Mouse (Mus musculus) CH12.LX (cell line): ENCODE results near the gene Coq2. TPM values are rescaled to one million over a fixed set of nuclear protein-coding genes. Genes with fewer than 3 reads are reported as not detected.

Experiments used
- DNase-seq: peaks from one replicate; pipeline ENCODE4 v3.0.0-alpha.2; 2013; ENCODE audit errors: extremely low read depth
- H3K27ac ChIP-seq: 2 replicates; pipeline ENCODE4 v1.5.1; 2012; ENCODE audit warnings: low read depth, mild to moderate bottlenecking, control low read depth, moderate library complexity; ENCODE audit not compliant: insufficient read depth
- H3K27me3 ChIP-seq: replicated peaks from 2 replicates; pipeline ENCODE3; 2012; ENCODE audit warnings: inconsistent platforms
- H3K36me3 ChIP-seq, 2 experiments: replicated peaks in 1 of 2; 2 replicates each; pipeline versions ENCODE3 to v1.6.1; 2012; ENCODE audit warnings: inconsistent platforms in 1 of 2, low read length in 1 of 2, mild to moderate bottlenecking in 1 of 2, mixed read lengths in 1 of 2, moderate library complexity in 1 of 2; ENCODE audit not compliant: control insufficient read depth in 1 of 2, insufficient read depth in 1 of 2
- H3K4me1 ChIP-seq, 2 experiments: 2 replicates each; pipeline ENCODE4 v1.6.1; 2012; ENCODE audit warnings: inconsistent platforms in 1 of 2, moderate library complexity in 1 of 2; ENCODE audit not compliant: insufficient read depth in 2 of 2, control insufficient read depth in 1 of 2
- H3K4me2 ChIP-seq: 2 replicates; pipeline ENCODE4 v1.6.1; 2012; ENCODE audit warnings: low read depth, mild to moderate bottlenecking, control low read depth; ENCODE audit not compliant: poor library complexity, insufficient read depth, severe bottlenecking
- H3K4me3 ChIP-seq, 3 experiments: fragments of 150-350 bp in 1 of 3; sonication (generic) in 1 of 3; replicated peaks in 1 of 3; 2 replicates each; pipeline versions ENCODE3 to v1.5.1; 2011 to 2012; ENCODE audit warnings: low read depth in 2 of 3, low read length in 2 of 3, mild to moderate bottlenecking in 2 of 3, moderate library complexity in 2 of 3, control low read depth in 1 of 3, improper control_type of control experiment in 1 of 3, inconsistent platforms in 1 of 3, mixed read lengths in 1 of 3; ENCODE audit not compliant: poor library complexity in 1 of 3
- H3K79me2 ChIP-seq: replicated peaks from 2 replicates; pipeline ENCODE4 v1.6.1; 2012; ENCODE audit warnings: mild to moderate bottlenecking, moderate library complexity; ENCODE audit not compliant: control insufficient read depth, poor library complexity, insufficient read depth, severe bottlenecking; ENCODE audit errors: extremely low read depth
- H3K9ac ChIP-seq: 2 replicates; pipeline ENCODE4 v1.6.1; 2012; ENCODE audit warnings: low read depth, mild to moderate bottlenecking, control low read depth, moderate library complexity; ENCODE audit not compliant: insufficient read depth
- H3K9me3 ChIP-seq: replicated peaks from 2 replicates; pipeline ENCODE3; 2012; ENCODE audit warnings: low read length, inconsistent platforms, mixed read lengths
- BHLHE40 ChIP-seq: IDR thresholded peaks from 2 replicates; pipeline ENCODE4 v1.6.1; 2011; ENCODE audit warnings: mild to moderate bottlenecking, low read depth, low read length, improper control_type of control experiment
- CHD2 ChIP-seq: IDR thresholded peaks from 2 replicates; pipeline ENCODE4 v1.6.1; 2011; ENCODE audit warnings: low read length, improper control_type of control experiment
- CTCF ChIP-seq, 2 experiments: IDR thresholded peaks in 1 of 2; conservative IDR thresholded peaks in 1 of 2; 2 replicates each; pipeline ENCODE4 v1.5.1; 2011 to 2012; ENCODE audit warnings: low read depth in 2 of 2, low read length in 2 of 2, improper control_type of control experiment in 1 of 2, inconsistent platforms in 1 of 2, mild to moderate bottlenecking in 1 of 2, moderate library complexity in 1 of 2
- E2F4 ChIP-seq: IDR thresholded peaks from 2 replicates; pipeline ENCODE4 v1.6.1; 2011; ENCODE audit warnings: low read depth, low read length, improper control_type of control experiment; ENCODE audit not compliant: insufficient replicate concordance
- ETS1 ChIP-seq: conservative IDR thresholded peaks from 2 replicates; pipeline ENCODE4 v1.6.1; 2012; ENCODE audit warnings: low read depth, mild to moderate bottlenecking, inconsistent platforms, low read length, improper control_type of control experiment, moderate library complexity
- GABPA ChIP-seq: IDR thresholded peaks from 2 replicates; pipeline ENCODE4 v1.6.1; 2012; ENCODE audit warnings: low read depth, low read length, improper control_type of control experiment, inconsistent platforms; ENCODE audit not compliant: insufficient replicate concordance
- HCFC1 ChIP-seq: IDR thresholded peaks from 2 replicates; pipeline ENCODE4 v1.6.1; 2012; ENCODE audit warnings: low read depth, mild to moderate bottlenecking, inconsistent platforms, low read length, improper control_type of control experiment
- IRF4 ChIP-seq: IDR thresholded peaks from 2 replicates; pipeline ENCODE4 v1.6.1; 2014; ENCODE audit warnings: low read depth, mild to moderate bottlenecking, inconsistent platforms, low read length, improper control_type of control experiment
- JUN ChIP-seq: IDR thresholded peaks from 2 replicates; pipeline ENCODE4 v1.6.1; 2011; ENCODE audit warnings: low read depth, mild to moderate bottlenecking, low read length, improper control_type of control experiment, moderate library complexity; ENCODE audit not compliant: insufficient read depth
- JUND ChIP-seq: conservative IDR thresholded peaks from 2 replicates; pipeline ENCODE4 v1.6.1; 2011; ENCODE audit warnings: low read depth, low read length, improper control_type of control experiment
- MAZ ChIP-seq: IDR thresholded peaks from 2 replicates; pipeline ENCODE4 v1.6.1; 2012; ENCODE audit warnings: low read depth, mild to moderate bottlenecking, inconsistent platforms, low read length, improper control_type of control experiment, moderate library complexity
- MEF2A ChIP-seq: IDR thresholded peaks from 2 replicates; pipeline ENCODE4 v1.6.1; 2014; ENCODE audit warnings: low read depth, mild to moderate bottlenecking, inconsistent platforms, low read length, improper control_type of control experiment, borderline replicate concordance
- MXI1 ChIP-seq: IDR thresholded peaks from 2 replicates; pipeline ENCODE4 v1.6.1; 2011; ENCODE audit warnings: mild to moderate bottlenecking, low read depth, low read length, improper control_type of control experiment
- MYC ChIP-seq: IDR thresholded peaks from 2 replicates; pipeline ENCODE4 v1.6.1; 2011; ENCODE audit warnings: low read depth, mild to moderate bottlenecking, improper control_type of control experiment, low read length
- NELFE ChIP-seq: IDR thresholded peaks from 2 replicates; pipeline ENCODE4 v1.6.1; 2011; ENCODE audit warnings: low read depth, low read length, improper control_type of control experiment
- RAD21 ChIP-seq: IDR thresholded peaks from 2 replicates; pipeline ENCODE4 v1.6.1; 2011; ENCODE audit warnings: low read depth, mild to moderate bottlenecking, low read length, improper control_type of control experiment, moderate library complexity
- RCOR1 ChIP-seq: conservative IDR thresholded peaks from 2 replicates; pipeline ENCODE4 v1.6.1; 2012; ENCODE audit warnings: low read depth, mild to moderate bottlenecking, inconsistent platforms, low read length, improper control_type of control experiment
- SMC3 ChIP-seq: IDR thresholded peaks from 2 replicates; pipeline ENCODE4 v1.6.1; 2011; ENCODE audit warnings: low read depth, low read length, improper control_type of control experiment
- TBP ChIP-seq: conservative IDR thresholded peaks from 2 replicates; pipeline ENCODE4 v1.6.1; 2011; ENCODE audit warnings: low read depth, low read length, improper control_type of control experiment
- UBTF ChIP-seq: IDR thresholded peaks from 2 replicates; pipeline ENCODE4 v1.6.1; 2012; ENCODE audit warnings: low read depth, mild to moderate bottlenecking, inconsistent platforms, low read length, improper control_type of control experiment, moderate library complexity
- USF1 ChIP-seq: IDR thresholded peaks from 2 replicates; pipeline ENCODE4 v1.6.1; 2014; ENCODE audit warnings: low read depth, mild to moderate bottlenecking, inconsistent platforms, low read length, improper control_type of control experiment
- USF2 ChIP-seq: conservative IDR thresholded peaks from 2 replicates; pipeline ENCODE4 v1.6.1; 2011; ENCODE audit warnings: low read depth, low read length, improper control_type of control experiment
- ZC3H11A ChIP-seq: IDR thresholded peaks from 2 replicates; pipeline ENCODE4 v1.6.1; 2012; ENCODE audit warnings: low read depth, mild to moderate bottlenecking, inconsistent platforms, low read length, improper control_type of control experiment
- ZMIZ1 ChIP-seq: IDR thresholded peaks from 2 replicates; pipeline ENCODE4 v1.6.1; 2012; ENCODE audit warnings: low read depth, mild to moderate bottlenecking, inconsistent platforms, low read length, improper control_type of control experiment
- dilution Hi-C: fragments of 300-500 bp; cut with MboI; formaldehyde crosslinking; loops from 2 replicates; pipeline ENCODE4 v1.14.3; 2020; ENCODE audit warnings: low sequenced_read_pairs; ENCODE audit not compliant: extremely low pct_unique_long_range_greater_than_20kb, extremely low pct_ligation_motif_present
- in situ Hi-C: fragments of 300-500 bp; cut with MboI; formaldehyde crosslinking; loops from 3 replicates; pipeline ENCODE4 v1.14.3; 2019; ENCODE audit warnings: low sequenced_read_pairs, low pct_ligation_motif_present, low pct_unique_long_range_greater_than_20kb, mixed read lengths
- polyA plus RNA-seq: library from polyadenylated mRNA; unstranded; fragments of >175 nt; gene quantifications from 2 replicates; pipeline ENCODE4 v1.2.1, GENCODE M21; 2012; ENCODE audit warnings: low read depth; ENCODE audit not compliant: insufficient read length
- total RNA-seq, 2 experiments: library from RNA; depleted of rRNA; stranded (reverse); fragments of 300-350 nt in 1 of 2; fragments of >200 nt in 1 of 2; gene quantifications; 2 replicates each; pipeline ENCODE4 v1.2.3; 2012 to 2014

Gene Coq2
- total and polyA plus RNA-seq, 3 experiments: 49.1 to 56.5 (median 50.1) TPM

DNA sequence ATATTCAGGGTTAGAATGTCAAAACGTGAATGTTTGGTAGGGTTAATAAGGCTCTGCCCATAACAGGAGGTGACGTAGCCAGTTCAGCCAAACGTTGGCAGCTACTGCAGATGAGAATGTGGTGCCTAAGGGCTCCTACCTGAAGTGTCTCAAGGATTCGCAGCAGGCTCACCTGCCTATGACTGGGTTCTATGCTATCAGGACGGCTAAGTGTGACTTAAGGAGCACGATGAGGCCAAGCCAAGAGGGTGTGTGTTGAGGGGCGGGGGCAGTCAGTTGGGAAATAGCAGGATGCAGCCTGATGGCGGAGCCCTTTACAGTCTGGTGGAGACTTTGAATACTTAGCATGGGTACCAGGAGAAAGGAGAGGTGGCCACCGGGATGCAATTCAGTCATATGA, 22.6 kb downstream of the Coq2 start:
- peaks cover 10 to 47% of the 10 kb centered on the region in 2 experiments for H3K4me1 ChIP-seq
- dilution Hi-C loops: no loop called here
- no peak overlapping the region for H3K4me2 ChIP-seq
- no peaks in the 10 kb centered on the region for H3K27me3 ChIP-seq
- H3K79me2 ChIP-seq: no peaks in the 10 kb centered on the region
- no peak overlapping the region for H3K4me3 ChIP-seq
- TF ChIP-seq MEF2A: no peak
- no peak for TF ChIP-seq ZC3H11A
- TF ChIP-seq BHLHE40: no peak
- no peak for TF ChIP-seq JUN
- TF ChIP-seq USF1: no peak
- TF ChIP-seq RCOR1: no peak
- TF ChIP-seq CHD2: no peak
- TF ChIP-seq JUND: no peak
- TF ChIP-seq MXI1: no peak
- no peak for TF ChIP-seq SMC3
- no peak for TF ChIP-seq CTCF (conservative IDR thresholded peaks at IDR 0.05 in 1 of 2, IDR thresholded peaks at IDR 0.05 in 1 of 2; ENCODE audit: low read depth in 2 of 2, low read length in 2 of 2)
- TF ChIP-seq GABPA: no peak
- no peak for TF ChIP-seq RAD21
- TF ChIP-seq TBP: no peak
- no peak for TF ChIP-seq MYC
- TF ChIP-seq E2F4: no peak
- no peak for TF ChIP-seq NELFE
- H3K9ac ChIP-seq: no peak overlapping the region
- no peak overlapping the region for H3K27ac ChIP-seq
- H3K9me3 ChIP-seq: no peaks in the 10 kb centered on the region
- peaks cover 18 to 39% of the 10 kb centered on the region in 2 experiments for H3K36me3 ChIP-seq
- in situ Hi-C loops: no loop called here
- DNase-seq: no peak

DNA sequence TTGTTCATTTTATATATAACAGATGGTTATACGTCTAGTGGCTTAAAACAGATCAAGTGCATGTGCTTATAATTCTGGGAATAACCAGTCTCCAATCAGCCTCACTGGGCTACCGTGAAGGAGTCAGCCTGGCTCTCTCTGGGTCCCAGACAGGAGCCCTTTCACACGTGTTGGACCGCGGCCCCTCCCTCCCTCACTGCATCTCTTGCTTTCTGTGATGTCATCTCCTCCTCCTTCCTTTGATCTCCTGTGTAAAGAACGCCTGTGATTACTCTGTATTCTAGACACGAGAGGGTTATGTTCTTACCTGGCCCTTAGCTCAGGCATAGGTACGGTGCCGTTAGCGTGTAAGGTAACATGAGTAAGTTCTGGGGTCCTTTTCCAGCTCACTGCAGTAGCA, 23.5 kb downstream of the Coq2 start:
- no peak overlapping the region for H3K9ac ChIP-seq
- dilution Hi-C loops: no loop called here
- H3K9me3 ChIP-seq: no peaks in the 10 kb centered on the region
- in situ Hi-C loops: no loop called here
- peaks cover 8 to 47% of the 10 kb centered on the region in 2 experiments for H3K4me1 ChIP-seq
- H3K27me3 ChIP-seq: no peaks in the 10 kb centered on the region
- no peaks in the 10 kb centered on the region for H3K79me2 ChIP-seq
- no peak for DNase-seq
- H3K4me2 ChIP-seq: no peak overlapping the region
- TF ChIP-seq MEF2A: no peak
- no peak for TF ChIP-seq UBTF
- TF ChIP-seq IRF4: no peak
- TF ChIP-seq RCOR1: no peak
- TF ChIP-seq HCFC1: no peak
- TF ChIP-seq ZMIZ1: no peak
- no peak for TF ChIP-seq TBP
- no peak for TF ChIP-seq GABPA
- TF ChIP-seq ETS1: no peak
- TF ChIP-seq MYC: no peak
- TF ChIP-seq USF2: no peak
- no peak for TF ChIP-seq MAZ
- TF ChIP-seq ZC3H11A: no peak
- no peak overlapping the region for H3K27ac ChIP-seq
- peaks cover 18 to 32% of the 10 kb centered on the region in 2 experiments for H3K36me3 ChIP-seq
- no peak overlapping the region for H3K4me3 ChIP-seq
